Mouse (Mus musculus) C2C12 (cell line): ENCODE measurements at regions not wholly inside any gene's neighbourhood (a gene's known extent, or its start where the extent isn't known, plus 50 kb on each side); places are given as distances from the start of the nearest gene placed in this dataset.

ENCODE experiments used
- H3K27me3 ChIP-seq: one replicate; pipeline ENCODE4 v1.6.1; 2011; ENCODE audit not compliant: control insufficient read depth, insufficient read depth, insufficient read length
- H3K36me3 ChIP-seq: one replicate; pipeline ENCODE4 v1.6.1; 2011; ENCODE audit not compliant: control insufficient read depth, insufficient read depth
- H3K4me3 ChIP-seq: one replicate; pipeline ENCODE4 v1.5.1; 2011; ENCODE audit warnings: mild to moderate bottlenecking, control low read depth; ENCODE audit not compliant: poor library complexity, insufficient read depth, severe bottlenecking
- H3K79me2 ChIP-seq: one replicate; pipeline ENCODE4 v1.6.1; 2011; ENCODE audit not compliant: control insufficient read depth, insufficient read depth
- H3K79me3 ChIP-seq: one replicate; pipeline ENCODE4 v1.6.1; 2011; ENCODE audit warnings: low read depth, control low read depth
- H3ac ChIP-seq: one replicate; pipeline ENCODE3; 2011; ENCODE audit warnings: low read depth; ENCODE audit not compliant: control insufficient read depth, insufficient read length
- CEBPB ChIP-seq: IDR thresholded peaks from one replicate; pipeline ENCODE4 v1.6.1; 2011; ENCODE audit warnings: low read depth, mild to moderate bottlenecking, control low read depth, moderate library complexity
- CTCF ChIP-seq: IDR thresholded peaks from one replicate; pipeline ENCODE4 v1.5.1; 2011; ENCODE audit not compliant: control insufficient read depth, insufficient read depth, insufficient read length
- FOSL1 ChIP-seq: IDR thresholded peaks from one replicate; pipeline ENCODE4 v1.8.0; 2011; ENCODE audit warnings: mild to moderate bottlenecking, low read length; ENCODE audit not compliant: poor library complexity, insufficient read depth, severe bottlenecking
- MAX ChIP-seq: IDR thresholded peaks from one replicate; pipeline ENCODE4 v1.6.1; 2011; ENCODE audit warnings: mild to moderate bottlenecking, control low read depth
- MYOD1 ChIP-seq: IDR thresholded peaks from one replicate; pipeline ENCODE4 v1.6.1; 2011; ENCODE audit warnings: low read depth; ENCODE audit not compliant: control insufficient read depth, insufficient read length
- MYOG ChIP-seq: IDR thresholded peaks from one replicate; pipeline ENCODE4 v1.6.1; 2011; ENCODE audit not compliant: control insufficient read depth, insufficient read length; ENCODE audit errors: extremely low read depth
- USF1 ChIP-seq: IDR thresholded peaks from one replicate; pipeline ENCODE4 v1.6.1; 2011; ENCODE audit warnings: low read depth, mild to moderate bottlenecking, control low read depth, moderate library complexity

- no peaks in the 10 kb centered on the region for H3K36me3 ChIP-seq
- no peaks in the 10 kb centered on the region for H3K79me2 ChIP-seq
- H3K79me3 ChIP-seq: no peaks in the 10 kb centered on the region
- no peak for TF ChIP-seq FOSL1
- no peak for TF ChIP-seq CEBPB
- no peak for TF ChIP-seq USF1
- TF ChIP-seq MAX: no peak
- no peak for TF ChIP-seq CTCF
- TF ChIP-seq MYOG: no peak
- TF ChIP-seq MYOD1: no peak
- H3ac ChIP-seq: no peak overlapping the region
- H3K27me3 ChIP-seq: no peaks in the 10 kb centered on the region
- no peak overlapping the region for H3K4me3 ChIP-seq
Measured at GRCm38 (mm10) chr2:148562041-148562440, 110.4 kb upstream of the Nxt1 start.

GRCm38 (mm10) chr2:148560013-148560773, 112.2 kb upstream of the Nxt1 start:
- TF ChIP-seq MYOG: no peak
- no peak for TF ChIP-seq CEBPB
- TF ChIP-seq FOSL1: no peak
- no peak for TF ChIP-seq USF1
- TF ChIP-seq CTCF: no peak
- no peak for TF ChIP-seq MAX
- no peak for TF ChIP-seq MYOD1
- no peaks in the 10 kb centered on the region for H3K79me2 ChIP-seq
- H3ac ChIP-seq: no peak overlapping the region
- H3K27me3 ChIP-seq: no peaks in the 10 kb centered on the region
- H3K36me3 ChIP-seq: no peaks in the 10 kb centered on the region
- H3K79me3 ChIP-seq: no peaks in the 10 kb centered on the region
- no peak overlapping the region for H3K4me3 ChIP-seq

GRCm38 (mm10) chr2:148559376-148559775, 113.0 kb upstream of the Nxt1 start:
- TF ChIP-seq MAX (no peak), FOSL1 (no peak), USF1 (no peak), MYOG (no peak), MYOD1 (no peak), CEBPB (no peak), CTCF (no peak)
- Histone ChIP-seq H3K27me3 (no peaks in the 10 kb centered on the region), H3K79me2 (no peaks in the 10 kb centered on the region), H3K36me3 (no peaks in the 10 kb centered on the region), H3K79me3 (no peaks in the 10 kb centered on the region), H3K4me3 (no peak overlapping the region), H3ac (no peak overlapping the region)

GRCm38 (mm10) chr2:148558365-148558764, 114.0 kb upstream of the Nxt1 start:
- no peak overlapping the region for H3ac ChIP-seq
- H3K27me3 ChIP-seq: no peaks in the 10 kb centered on the region
- H3K36me3 ChIP-seq: no peaks in the 10 kb centered on the region
- TF ChIP-seq MYOD1 (no peak), CTCF (no peak), USF1 (no peak), MAX (no peak), FOSL1 (no peak)
- H3K4me3 ChIP-seq: no peak overlapping the region
- H3K79me2 ChIP-seq: no peaks in the 10 kb centered on the region
- H3K79me3 ChIP-seq: no peaks in the 10 kb centered on the region

- Histone ChIP-seq H3K4me3 (no peak overlapping the region), H3K79me2 (no peaks in the 10 kb centered on the region), H3K36me3 (no peaks in the 10 kb centered on the region), H3K27me3 (no peaks in the 10 kb centered on the region), H3ac (no peak overlapping the region), H3K79me3 (no peaks in the 10 kb centered on the region)
- no peak for TF ChIP-seq CTCF
- no peak for TF ChIP-seq CEBPB
- TF ChIP-seq MYOG: no peak
Measured at GRCm38 (mm10) chr2:148551207-148551606, 107.8 kb upstream of the Cd93 start.

- Histone ChIP-seq H3K79me2 (no peaks in the 10 kb centered on the region), H3K4me3 (no peak overlapping the region), H3ac (no peak overlapping the region), H3K27me3 (no peaks in the 10 kb centered on the region), H3K36me3 (no peaks in the 10 kb centered on the region), H3K79me3 (no peaks in the 10 kb centered on the region)
- TF ChIP-seq CEBPB (no peak), MAX (no peak), MYOD1 (no peak)
Measured at GRCm38 (mm10) chr2:148549618-148550017, 106.3 kb upstream of the Cd93 start.
